Mouse (Mus musculus) myocyte (in vitro differentiated cells): ENCODE results near the gene Sf3a1. TPM values are rescaled to one million over a fixed set of nuclear protein-coding genes. Genes with fewer than 3 reads are reported as not detected.
A peak's percentile ranks its signal among the peaks of the same experiment; 100 is the strongest.

Experiments used
- H3K27me3 ChIP-seq: one replicate; pipeline ENCODE4 v1.6.1; 2011; ENCODE audit not compliant: control insufficient read depth, insufficient read depth, insufficient read length
- H3K36me3 ChIP-seq: one replicate; pipeline ENCODE4 v1.6.1; 2011; ENCODE audit not compliant: control insufficient read depth, insufficient read depth
- H3K4me2 ChIP-seq: one replicate; pipeline ENCODE4 v1.6.1; 2011; ENCODE audit warnings: low read depth, control low read depth
- H3K4me3 ChIP-seq: one replicate; pipeline ENCODE4 v1.5.1; 2011; ENCODE audit warnings: mild to moderate bottlenecking, control low read depth, moderate library complexity
- H3K79me2 ChIP-seq: one replicate; pipeline ENCODE4 v1.6.1; 2011; ENCODE audit not compliant: control insufficient read depth, insufficient read depth
- H3ac ChIP-seq: one replicate; pipeline ENCODE4 v1.6.1; 2011; ENCODE audit not compliant: control insufficient read depth, insufficient read length
- CEBPB ChIP-seq: IDR thresholded peaks from 2 replicates; pipeline ENCODE4 v1.6.1; 2011; ENCODE audit warnings: mild to moderate bottlenecking, moderate library complexity; ENCODE audit not compliant: poor library complexity, insufficient read depth, severe bottlenecking
- E2F4 ChIP-seq: IDR thresholded peaks from one replicate; pipeline ENCODE4 v1.6.1; 2011; ENCODE audit warnings: mild to moderate bottlenecking, control low read depth, moderate library complexity; ENCODE audit not compliant: insufficient read depth
- MAX ChIP-seq: IDR thresholded peaks from one replicate; pipeline ENCODE4 v1.6.1; 2011; ENCODE audit warnings: low read depth, mild to moderate bottlenecking, control low read depth
- MYOD1 ChIP-seq, 3 experiments: IDR thresholded peaks; one replicate each; pipeline ENCODE4 v1.6.1; 2011; ENCODE audit warnings: control low read depth in 2 of 3, low read depth in 2 of 3, mild to moderate bottlenecking in 2 of 3, moderate library complexity in 1 of 3; ENCODE audit not compliant: insufficient read length in 2 of 3, control insufficient read depth in 1 of 3
- MYOG ChIP-seq, 3 experiments: IDR thresholded peaks; one replicate each; pipeline ENCODE4 v1.6.1; 2011; ENCODE audit warnings: control low read depth in 2 of 3, low read depth in 2 of 3, mild to moderate bottlenecking in 2 of 3; ENCODE audit not compliant: insufficient read length in 2 of 3, control insufficient read depth in 1 of 3, insufficient read depth in 1 of 3
- POLR2A ChIP-seq: IDR thresholded peaks from one replicate; pipeline ENCODE4 v1.6.1; 2011; ENCODE audit warnings: low read depth, mild to moderate bottlenecking, control low read depth, moderate library complexity; ENCODE audit not compliant: insufficient read length
- POLR2AphosphoS2 ChIP-seq: IDR thresholded peaks from one replicate; pipeline ENCODE4 v1.6.1; 2011; ENCODE audit warnings: low read depth, control low read depth; ENCODE audit not compliant: insufficient read length
- REST ChIP-seq: IDR thresholded peaks from one replicate; pipeline ENCODE4 v1.6.1; 2011; ENCODE audit warnings: mild to moderate bottlenecking, control low read depth, moderate library complexity; ENCODE audit not compliant: insufficient read depth, insufficient read length
- SRF ChIP-seq: IDR thresholded peaks from one replicate; pipeline ENCODE4 v1.6.1; 2011; ENCODE audit warnings: low read depth; ENCODE audit not compliant: control insufficient read depth, insufficient read length
- TCF12 ChIP-seq: IDR thresholded peaks from one replicate; pipeline ENCODE4 v1.6.1; 2011; ENCODE audit warnings: mild to moderate bottlenecking, control low read depth; ENCODE audit not compliant: poor library complexity, insufficient read depth, severe bottlenecking
- TCF3 ChIP-seq: IDR thresholded peaks from one replicate; pipeline ENCODE4 v1.6.1; 2011; ENCODE audit warnings: low read depth, control low read depth; ENCODE audit not compliant: insufficient read length
- USF1 ChIP-seq: IDR thresholded peaks from one replicate; pipeline ENCODE4 v1.6.1; 2011; ENCODE audit warnings: low read depth, mild to moderate bottlenecking, control low read depth, moderate library complexity
- polyA plus RNA-seq: library from polyadenylated mRNA; unstranded; fragments of >200 nt; fragmentation: generic; extraction: Trizol; gene quantifications from one replicate; pipeline ENCODE4 v1.2.1, GENCODE M21; 2012; ENCODE audit warnings: missing spikeins

Sf3a1 gene
- polyA plus RNA-seq, 1 experiment: 47.0 TPM

- peaks cover 11% of the 10 kb centered on the region for H3K36me3 ChIP-seq
Observed at GRCm38 (mm10) chr11:4146381-4146780, 13.8 kb upstream of the Sf3a1 start.

GRCm38 (mm10) chr11:4147098-4147497 is 13.1 kb upstream of the Sf3a1 start:
- Histone ChIP-seq H3K79me2 (no peaks in the 10 kb centered on the region), H3K27me3 (no peaks in the 10 kb centered on the region), H3K36me3 (peaks cover 5% of the 10 kb centered on the region), H3K4me3 (no peak overlapping the region), H3ac (no peak overlapping the region), H3K4me2 (no peak overlapping the region)
- TF ChIP-seq MAX (no peak), TCF3 (peak; percentile 67), POLR2AphosphoS2 (no peak), REST (no peak), POLR2A (no peak), MYOD1 (IDR thresholded peaks at IDR 0.05; ENCODE audit: control insufficient read depth in 1 of 3, insufficient read length in 2 of 3, low read depth in 2 of 3) (peak in 2 of 3 experiments; percentile 56 to 69), MYOG (IDR thresholded peaks at IDR 0.05; ENCODE audit: control insufficient read depth in 1 of 3, insufficient read depth in 1 of 3, insufficient read length in 2 of 3, low read depth in 2 of 3) (peak in 2 of 3 experiments; percentile 69 to 74), E2F4 (no peak), USF1 (no peak), CEBPB (no peak), SRF (no peak), TCF12 (no peak)

More at GRCm38 (mm10) chr11:4146381-4146780, 13.8 kb upstream of the Sf3a1 start:
- no peak for TF ChIP-seq USF1
- TF ChIP-seq MYOD1 (IDR thresholded peaks at IDR 0.05; ENCODE audit: control insufficient read depth in 1 of 3, insufficient read length in 2 of 3, low read depth in 2 of 3): peak in 2 of 3 experiments; percentile 75 to 82
- TF ChIP-seq MYOG (IDR thresholded peaks at IDR 0.05; ENCODE audit: control insufficient read depth in 1 of 3, insufficient read depth in 1 of 3, insufficient read length in 2 of 3, low read depth in 2 of 3): peak; percentile 4 to 69 (median 68)
- TF ChIP-seq POLR2AphosphoS2: no peak
- no peak for TF ChIP-seq E2F4
- TF ChIP-seq REST: no peak
- H3ac ChIP-seq: no peak overlapping the region
- H3K4me2 ChIP-seq: no peak overlapping the region
- H3K79me2 ChIP-seq: no peaks in the 10 kb centered on the region
- no peak overlapping the region for H3K4me3 ChIP-seq
- H3K27me3 ChIP-seq: no peaks in the 10 kb centered on the region

- no peak for TF ChIP-seq CEBPB
- no peak for TF ChIP-seq USF1
- no peak for TF ChIP-seq MAX
- no peak for TF ChIP-seq TCF12
- no peak for TF ChIP-seq SRF
- TF ChIP-seq REST: no peak
- no peak for TF ChIP-seq TCF3
- no peak for TF ChIP-seq POLR2A
- no peak for TF ChIP-seq E2F4
- TF ChIP-seq MYOG (IDR thresholded peaks at IDR 0.05; ENCODE audit: control insufficient read depth in 1 of 3, insufficient read depth in 1 of 3, insufficient read length in 2 of 3, low read depth in 2 of 3): no peak
- no peak for TF ChIP-seq POLR2AphosphoS2
- TF ChIP-seq MYOD1 (IDR thresholded peaks at IDR 0.05; ENCODE audit: control insufficient read depth in 1 of 3, insufficient read length in 2 of 3, low read depth in 2 of 3): no peak
- no peak overlapping the region for H3K4me3 ChIP-seq
- no peaks in the 10 kb centered on the region for H3K36me3 ChIP-seq
- no peaks in the 10 kb centered on the region for H3K79me2 ChIP-seq
- H3K4me2 ChIP-seq: no peak overlapping the region
- H3ac ChIP-seq: no peak overlapping the region
- H3K27me3 ChIP-seq: no peaks in the 10 kb centered on the region
Observed at GRCm38 (mm10) chr11:4148120-4148519, 12.0 kb upstream of the Sf3a1 start.

- TF ChIP-seq REST: no peak
- no peak for TF ChIP-seq MYOD1 (IDR thresholded peaks at IDR 0.05; ENCODE audit: control insufficient read depth in 1 of 3, insufficient read length in 2 of 3, low read depth in 2 of 3)
- no peak for TF ChIP-seq POLR2AphosphoS2
- Histone ChIP-seq H3ac (no peak overlapping the region), H3K36me3 (no peaks in the 10 kb centered on the region), H3K27me3 (no peaks in the 10 kb centered on the region), H3K4me3 (no peak overlapping the region), H3K79me2 (no peaks in the 10 kb centered on the region), H3K4me2 (no peak overlapping the region)
Observed at GRCm38 (mm10) chr11:4148536-4149156, 11.5 kb upstream of the Sf3a1 start.

GRCm38 (mm10) chr11:4149886-4150285 is 10.3 kb upstream of the Sf3a1 start:
- Histone ChIP-seq H3K36me3 (no peaks in the 10 kb centered on the region), H3K79me2 (no peaks in the 10 kb centered on the region), H3ac (no peak overlapping the region), H3K4me2 (no peak overlapping the region), H3K4me3 (no peak overlapping the region), H3K27me3 (no peaks in the 10 kb centered on the region)
- no peak for TF ChIP-seq POLR2AphosphoS2
- no peak for TF ChIP-seq MAX
